Mouse (Mus musculus): Measurements from ENCODE around the gene Zfp566. TPM values are rescaled to one million over a fixed set of nuclear protein-coding genes. Genes with fewer than 3 reads are reported as not detected.
A peak's percentile ranks its signal among the peaks of the same experiment; 100 is the strongest.

Gene Zfp566
- polyA plus RNA-seq, 1 experiment from 2014 or later: 25.0 TPM

GRCm38 (mm10) chr7:30094646-30095429 is 4.5 kb upstream of the Zfp566 start, which contains the start of gene Zfp260:
TSS of gene Zfp260 (plus strand) at chr7:30094777.
- Histone ChIP-seq H3K36me3 (peaks cover 24% of the 10 kb centered on the region), H3K9ac (replicated peaks) (peak within 1 kb of the TSS; percentile 88), H3K4me1 (replicated peaks) (peaks cover 16% of the 10 kb centered on the region), H3K9me3 (no peaks in the 10 kb centered on the region), H3K27ac (peak within 1 kb of the TSS; percentile 98), H3K4me3 (replicated peaks) (peak within 1 kb of the TSS; percentile 57), H3K4me2 (peak within 1 kb of the TSS; percentile 70), H3K27me3 (no peaks in the 10 kb centered on the region)
- under 1% methylated on average over 26 of the region's 26 CpGs for WGBS
- ATAC-seq (ENCODE audit: insufficient number of reproducible peaks, insufficient read depth, low FRiP score, low TSS enrichment, low read depth): peak; percentile 77

- Histone ChIP-seq H3K4me2 (peak overlapping the region; percentile 70), H3K27me3 (no peaks in the 10 kb centered on the region), H3K4me3 (replicated peaks) (peak overlapping the region; percentile 57), H3K9ac (replicated peaks) (no peak overlapping the region), H3K36me3 (peaks cover 16% of the 10 kb centered on the region), H3K4me1 (replicated peaks) (peaks cover 22% of the 10 kb centered on the region), H3K27ac (peak overlapping the region; percentile 98; the same call in 1 of the 2 replicates), H3K9me3 (no peaks in the 10 kb centered on the region)
- no peak for ATAC-seq (ENCODE audit: insufficient number of reproducible peaks, insufficient read depth, low FRiP score, low TSS enrichment, low read depth)
- WGBS: 69% methylated on average over 6 of the region's 6 CpGs
Measured at GRCm38 (mm10) chr7:30093918-30094415, 3.6 kb upstream of the Zfp566 start.

DNA sequence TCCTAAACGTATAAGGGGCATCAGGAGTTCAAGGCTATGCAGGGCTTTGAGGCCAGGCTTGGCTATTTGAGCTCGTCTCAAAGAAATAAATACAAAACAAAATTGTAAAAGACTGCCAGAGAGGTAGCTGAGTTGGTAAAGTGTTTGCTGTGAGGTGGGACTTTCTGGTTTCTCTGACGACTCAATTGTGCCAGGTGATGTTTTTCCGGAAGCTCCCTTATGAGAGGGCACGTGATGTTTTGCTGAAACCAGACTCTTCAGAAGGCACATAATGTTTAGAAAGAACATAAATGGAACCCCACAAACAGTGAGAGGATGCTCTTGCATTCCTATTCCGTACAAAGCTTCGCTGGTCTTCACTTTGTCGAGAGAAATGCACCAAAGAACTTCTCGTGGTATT is 2.3 kb upstream of the Zfp566 start:
- H3K27me3 ChIP-seq: no peaks in the 10 kb centered on the region

GRCm38 (mm10) chr7:30090970-30091585 is 751 bp upstream of the Zfp566 start:
- peaks cover 11% of the 10 kb centered on the region for H3K36me3 ChIP-seq
- H3K4me3 ChIP-seq (replicated peaks): peak overlapping the region; percentile 59
- no peak overlapping the region for H3K27ac ChIP-seq
- peak overlapping the region; percentile 72 for H3K4me2 ChIP-seq
- no peaks in the 10 kb centered on the region for H3K27me3 ChIP-seq
- ATAC-seq (ENCODE audit: insufficient number of reproducible peaks, insufficient read depth, low FRiP score, low TSS enrichment, low read depth): no peak
- H3K9me3 ChIP-seq: no peaks in the 10 kb centered on the region
- peak overlapping the region; percentile 28; the same call in 1 of the 2 replicates for H3K9ac ChIP-seq (replicated peaks)
- WGBS: 9% methylated on average over 9 of the region's 9 CpGs
- H3K4me1 ChIP-seq (replicated peaks): peaks cover 26% of the 10 kb centered on the region

More for the DNA sequence above, 2.3 kb upstream of the Zfp566 start:
- Histone ChIP-seq H3K4me2 (no peak overlapping the region), H3K9me3 (no peaks in the 10 kb centered on the region), H3K36me3 (peaks cover 6% of the 10 kb centered on the region), H3K4me1 (replicated peaks) (peaks cover 30% of the 10 kb centered on the region), H3K4me3 (replicated peaks) (no peak overlapping the region), H3K9ac (replicated peaks) (no peak overlapping the region), H3K27ac (no peak overlapping the region)
- WGBS: 86% methylated on average over 9 of the region's 9 CpGs
- ATAC-seq (ENCODE audit: insufficient number of reproducible peaks, insufficient read depth, low FRiP score, low TSS enrichment, low read depth): no peak

GRCm38 (mm10) chr7:30089405-30089804 is 922 bp downstream of the Zfp566 start:
- WGBS: 16% methylated on average over 6 of the region's 6 CpGs
- Histone ChIP-seq H3K36me3 (peaks cover 27% of the 10 kb centered on the region), H3K9me3 (0 out of 2 replicates have a peak, but pooled peaks cover 3% of the 10 kb centered on the region), H3K27me3 (no peaks in the 10 kb centered on the region), H3K4me2 (peak overlapping the region; percentile 72), H3K9ac (replicated peaks) (peak overlapping the region; percentile 73), H3K4me1 (replicated peaks) (peaks cover 26% of the 10 kb centered on the region), H3K27ac (no peak overlapping the region), H3K4me3 (replicated peaks) (peak overlapping the region; percentile 59)
- ATAC-seq (ENCODE audit: insufficient number of reproducible peaks, insufficient read depth, low FRiP score, low TSS enrichment, low read depth): no peak

DNA sequence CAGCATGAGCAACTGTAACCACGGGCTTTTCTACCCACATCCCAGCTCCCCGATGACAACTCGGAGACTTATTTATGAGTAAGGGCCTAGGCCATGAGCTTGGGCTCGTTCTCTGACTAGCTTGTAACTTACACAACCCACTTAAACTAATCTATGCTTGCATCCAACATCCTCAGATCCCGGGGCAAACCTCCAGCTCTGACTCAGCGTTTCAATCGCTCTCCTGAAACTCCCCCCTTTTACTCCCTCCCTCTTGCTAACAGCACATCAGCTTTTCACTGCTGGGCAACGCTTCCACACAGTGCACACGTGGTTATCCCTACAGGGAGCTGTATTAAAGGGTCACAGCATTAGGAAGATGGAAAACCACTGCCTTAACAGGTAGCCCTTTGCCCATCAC is 3.8 kb downstream of the Zfp566 start:
- no peak for ATAC-seq (ENCODE audit: insufficient number of reproducible peaks, insufficient read depth, low FRiP score, low TSS enrichment, low read depth)
- 88% methylated on average over 9 of the region's 9 CpGs for WGBS
- Histone ChIP-seq H3K4me1 (replicated peaks) (peaks cover 20% of the 10 kb centered on the region), H3K4me3 (replicated peaks) (no peak overlapping the region), H3K27ac (no peak overlapping the region), H3K4me2 (no peak overlapping the region), H3K9ac (replicated peaks) (no peak overlapping the region), H3K36me3 (peaks cover 56% of the 10 kb centered on the region), H3K9me3 (0 out of 2 replicates have a peak, but pooled peaks cover 3% of the 10 kb centered on the region), H3K27me3 (no peaks in the 10 kb centered on the region)

DNA sequence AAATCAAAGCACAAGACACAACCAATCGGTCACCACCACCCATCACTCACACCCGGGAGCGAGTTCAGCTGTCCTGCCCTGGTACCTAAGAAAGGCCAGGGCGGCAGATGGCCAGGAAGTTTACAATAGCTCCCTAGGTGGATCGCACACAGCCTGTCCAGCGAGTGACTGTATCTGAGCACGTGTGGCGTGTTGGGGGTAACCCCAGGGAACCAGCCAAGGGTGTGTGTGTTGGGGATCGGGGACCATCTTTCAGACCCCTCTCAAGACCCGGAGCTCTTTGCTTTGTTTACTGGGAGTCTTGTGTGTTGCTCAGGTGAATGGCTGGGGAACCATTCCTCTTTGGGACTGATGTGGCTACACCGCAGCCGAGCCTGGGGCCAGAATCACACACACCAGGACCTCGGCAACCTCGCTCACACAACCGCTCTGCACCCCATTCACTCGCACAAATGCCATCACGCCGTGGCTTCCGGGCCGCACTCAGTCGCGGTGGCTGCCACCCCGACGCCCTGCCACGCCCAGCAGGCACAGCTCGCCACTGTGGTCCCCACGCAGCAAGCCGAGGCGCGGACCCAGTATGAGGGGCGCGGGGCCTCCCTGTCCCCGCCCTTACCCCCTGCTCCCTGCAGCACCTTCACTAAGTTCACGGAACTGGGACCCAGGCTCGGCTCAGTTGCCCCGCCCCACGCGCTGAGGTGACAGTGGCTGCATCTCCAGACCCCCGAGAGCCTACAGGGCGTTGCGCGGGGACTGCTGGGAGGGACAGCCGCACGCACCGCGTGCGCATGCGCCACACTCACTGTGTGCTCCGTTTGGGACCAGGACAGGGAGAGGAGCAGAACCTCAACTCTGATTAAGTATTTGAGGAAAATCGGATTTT is 17.9 kb downstream of the Zfp566 start, which contains the start of gene Zfp82:
Gene Zfp82, minus strand, starts transcription at position 755 of the 883 bp plus-strand sequence.
- no peaks in the 10 kb centered on the region for H3K27me3 ChIP-seq
- peak within 1 kb of the TSS; percentile 72 for H3K9ac ChIP-seq (replicated peaks)
- no peaks in the 10 kb centered on the region; the same call in 1 of the 2 replicates for H3K4me1 ChIP-seq (replicated peaks)
- peak; percentile 85 for ATAC-seq (ENCODE audit: insufficient number of reproducible peaks, insufficient read depth, low FRiP score, low TSS enrichment, low read depth)
- H3K36me3 ChIP-seq: peaks cover 44% of the 10 kb centered on the region
- peak within 1 kb of the TSS; percentile 76 for H3K27ac ChIP-seq
- H3K4me3 ChIP-seq (replicated peaks): peak within 1 kb of the TSS; percentile 81
- H3K4me2 ChIP-seq: peak within 1 kb of the TSS; percentile 93
- WGBS: under 1% methylated on average over 50 of the region's 50 CpGs
- no peaks in the 10 kb centered on the region for H3K9me3 ChIP-seq

- no peaks in the 10 kb centered on the region for H3K4me1 ChIP-seq (replicated peaks)
- ATAC-seq (ENCODE audit: insufficient number of reproducible peaks, insufficient read depth, low FRiP score, low TSS enrichment, low read depth): no peak; the same call in 1 of the 2 replicates
- 83% methylated on average over 5 of the region's 5 CpGs for WGBS
- peaks cover 68% of the 10 kb centered on the region for H3K36me3 ChIP-seq
- no peaks in the 10 kb centered on the region for H3K9me3 ChIP-seq
- no peak overlapping the region for H3K4me2 ChIP-seq
- H3K27me3 ChIP-seq: no peaks in the 10 kb centered on the region
- H3K27ac ChIP-seq: no peak overlapping the region
- H3K4me3 ChIP-seq (replicated peaks): no peak overlapping the region
- H3K9ac ChIP-seq (replicated peaks): no peak overlapping the region
Measured at GRCm38 (mm10) chr7:30064622-30065021, 25.7 kb downstream of the Zfp566 start.

- Histone ChIP-seq H3K4me1 (replicated peaks) (no peaks in the 10 kb centered on the region), H3K4me3 (replicated peaks) (no peak overlapping the region), H3K27ac (no peak overlapping the region), H3K36me3 (peaks cover 73% of the 10 kb centered on the region), H3K4me2 (no peak overlapping the region), H3K9me3 (no peaks in the 10 kb centered on the region), H3K27me3 (no peaks in the 10 kb centered on the region), H3K9ac (replicated peaks) (no peak overlapping the region)
- 85% methylated on average over 5 of the region's 5 CpGs for WGBS
- ATAC-seq (ENCODE audit: insufficient number of reproducible peaks, insufficient read depth, low FRiP score, low TSS enrichment, low read depth): no peak
Measured at GRCm38 (mm10) chr7:30062478-30062877, 27.8 kb downstream of the Zfp566 start.

GRCm38 (mm10) chr7:30060341-30060740 is 30.0 kb downstream of the Zfp566 start:
- Histone ChIP-seq H3K27ac (no peak overlapping the region), H3K4me3 (replicated peaks) (no peak overlapping the region), H3K4me2 (no peak overlapping the region), H3K9ac (replicated peaks) (no peak overlapping the region), H3K4me1 (replicated peaks) (no peaks in the 10 kb centered on the region), H3K36me3 (peaks cover 80% of the 10 kb centered on the region), H3K27me3 (no peaks in the 10 kb centered on the region), H3K9me3 (no peaks in the 10 kb centered on the region)
- 81% methylated on average over 6 of the region's 6 CpGs for whole genome bisulfite sequencing
- no peak for ATAC-seq (ENCODE audit: insufficient number of reproducible peaks, insufficient read depth, low FRiP score, low TSS enrichment, low read depth)

Measured in limb, embryonic 12.5 days (tissue).